Mouse (Mus musculus) liver, embryonic 12.5 days (tissue): ENCODE data around the gene Cfap73. TPM values are rescaled to one million over a fixed set of nuclear protein-coding genes. Genes with fewer than 3 reads are reported as not detected.

ENCODE experiments used
- ATAC-seq: fragments of 200-750 bp; cut with Nextera tagmentation; 2 replicates; pipeline ENCODE4 v1.8.0; 2017; ENCODE audit warnings: moderate number of reproducible peaks, mild to moderate bottlenecking, moderate library complexity
- H3K27ac ChIP-seq: fragments of 300-500 bp; sonication (generic); 2 replicates; pipeline ENCODE4 v1.5.1; 2016; ENCODE audit warnings: mild to moderate bottlenecking
- H3K27me3 ChIP-seq: fragments of 300-500 bp; sonication (generic); replicated peaks from 2 replicates; pipeline ENCODE4 v1.6.1; 2016; ENCODE audit warnings: mild to moderate bottlenecking, moderate library complexity
- H3K36me3 ChIP-seq: fragments of 300-500 bp; sonication (generic); 2 replicates; pipeline ENCODE4 v1.6.1; 2016; ENCODE audit warnings: mild to moderate bottlenecking, moderate library complexity
- H3K4me1 ChIP-seq: fragments of 300-500 bp; sonication (generic); 2 replicates; pipeline ENCODE4 v1.6.1; 2016
- H3K4me2 ChIP-seq: fragments of 300-500 bp; sonication (generic); 2 replicates; pipeline ENCODE4 v1.6.1; 2016; ENCODE audit warnings: mild to moderate bottlenecking, moderate library complexity
- H3K4me3 ChIP-seq: fragments of 300-500 bp; sonication (generic); 2 replicates; pipeline ENCODE4 v1.5.1; 2016; ENCODE audit warnings: mild to moderate bottlenecking, moderate library complexity
- H3K9ac ChIP-seq: fragments of 300-500 bp; sonication (generic); 2 replicates; pipeline ENCODE4 v1.6.1; 2016; ENCODE audit warnings: mild to moderate bottlenecking, moderate library complexity
- H3K9me3 ChIP-seq: fragments of 300-500 bp; sonication (generic); replicated peaks from 2 replicates; pipeline ENCODE4 v1.6.1; 2016; ENCODE audit warnings: mild to moderate bottlenecking, moderate library complexity
- WGBS: fragments of 180-500 bp; shearing (Covaris S2); methylation state at CpG from one replicate; pipeline ENCODE4 v1.1.7; 2016; ENCODE audit not compliant: insufficient replicate concordance; 5-methylcytosine and 5-hydroxymethylcytosine counted together
- polyA plus RNA-seq: library from polyadenylated mRNA; unstranded; fragments of >200 nt; fragmentation: Nextera tagmentation; extraction: Ambion mirVana; gene quantifications from 2 replicates; pipeline ENCODE4 v1.2.1, GENCODE M21; 2016

The Cfap73 gene
- polyA plus RNA-seq, 1 experiment from 2014 or later = not detected

- peaks cover 50% of the 10 kb centered on the region for H3K4me1 ChIP-seq
- ATAC-seq = no peak
- H3K4me3 ChIP-seq = no peak overlapping the region
- 68% methylated on average over 16 of the region's 16 CpGs for WGBS
- peaks cover 8% of the 10 kb centered on the region; the same call in 1 of the 2 replicates for H3K9me3 ChIP-seq
- no peak overlapping the region for H3K9ac ChIP-seq
- no peaks in the 10 kb centered on the region for H3K36me3 ChIP-seq
- no peak overlapping the region for H3K4me2 ChIP-seq
- H3K27ac ChIP-seq = peak overlapping the region; percentile 51
- no peaks in the 10 kb centered on the region for H3K27me3 ChIP-seq
Observed at GRCm38 (mm10) chr5:120590356-120591010, 43.6 kb downstream of the Cfap73 start.

- peak within 1 kb of the TSS; percentile 80 for H3K4me2 ChIP-seq
- H3K27ac ChIP-seq = peak within 1 kb of the TSS; percentile 95
- peak within 1 kb of the TSS; percentile 97 for H3K9ac ChIP-seq
- H3K4me3 ChIP-seq = peak within 1 kb of the TSS; percentile 93
- ATAC-seq = peak; percentile 93
- H3K27me3 ChIP-seq = no peaks in the 10 kb centered on the region
- peaks cover 18% of the 10 kb centered on the region for H3K36me3 ChIP-seq
- peaks cover 60% of the 10 kb centered on the region for H3K4me1 ChIP-seq
- under 1% methylated on average over 35 of the region's 35 CpGs for WGBS
- peaks cover 8% of the 10 kb centered on the region; the same call in 1 of the 2 replicates for H3K9me3 ChIP-seq
Observed at GRCm38 (mm10) chr5:120588569-120589094, 45.4 kb downstream of the Cfap73 start, which contains the start of the genes Tpcn1 and Iqcd. Tpcn1 (minus strand) TSS chr5:120588673. Iqcd (plus strand) TSS chr5:120589016.

GRCm38 (mm10) chr5:120587940-120588568 lies 46.0 kb downstream of the Cfap73 start:
- ATAC-seq = peak; percentile 58
- Histone ChIP-seq H3K27me3 (no peaks in the 10 kb centered on the region), H3K9me3 (peaks cover 8% of the 10 kb centered on the region; the same call in 1 of the 2 replicates), H3K4me2 (peak overlapping the region; percentile 80), H3K36me3 (peaks cover 24% of the 10 kb centered on the region), H3K27ac (peak overlapping the region; percentile 95), H3K4me1 (peaks cover 66% of the 10 kb centered on the region), H3K9ac (peak overlapping the region; percentile 97), H3K4me3 (peak overlapping the region; percentile 93)
- 1% methylated on average over 29 of the region's 29 CpGs for WGBS

- peak; percentile 64 for ATAC-seq
- peaks cover 67% of the 10 kb centered on the region for H3K4me1 ChIP-seq
- peak overlapping the region; percentile 80 for H3K4me2 ChIP-seq
Observed at GRCm38 (mm10) chr5:120587616-120587926, 46.5 kb downstream of the Cfap73 start.

DNA sequence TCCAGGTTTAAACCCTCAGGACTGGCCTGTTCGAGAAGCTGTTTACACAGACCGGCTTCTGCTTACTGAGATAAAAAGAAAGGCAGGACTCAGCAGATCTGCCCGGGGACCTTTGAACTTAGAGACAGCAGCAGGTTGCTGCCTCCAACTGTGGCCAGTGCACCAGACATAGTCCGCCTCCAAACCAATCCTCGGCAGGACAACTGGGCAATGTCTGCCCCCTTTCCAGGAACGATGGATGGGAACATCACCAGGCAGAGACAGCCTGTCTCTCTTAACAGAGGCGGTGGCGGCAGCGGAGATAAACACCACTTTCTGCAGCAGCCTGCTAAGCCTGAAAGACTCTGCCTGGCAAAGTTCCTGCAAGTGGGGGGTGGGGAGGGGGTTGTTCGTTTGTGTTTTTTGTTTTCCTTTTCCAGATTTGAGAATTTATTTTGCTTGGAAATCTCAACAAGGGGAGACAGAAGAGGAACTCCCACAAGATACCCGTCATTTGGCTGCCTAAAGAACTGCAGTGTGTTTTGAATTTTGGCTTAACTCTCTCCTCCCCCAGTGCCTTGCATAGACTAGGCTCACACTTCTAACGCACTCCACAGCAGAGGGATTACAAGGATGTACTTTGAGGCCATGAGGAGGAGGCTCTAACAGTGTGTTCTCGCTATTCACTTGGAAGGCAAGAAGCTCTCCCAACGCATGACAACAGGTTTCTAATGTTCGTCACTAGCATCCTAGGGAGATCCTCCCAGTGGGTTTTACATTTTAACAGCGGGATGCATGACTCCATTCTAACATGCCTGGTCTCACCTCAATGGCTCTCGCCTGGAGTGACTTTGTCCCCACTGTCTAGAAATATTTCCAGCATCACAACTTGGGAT lies 47.1 kb downstream of the Cfap73 start:
- WGBS = 6% methylated on average over 17 of the region's 17 CpGs
- peak overlapping the region; percentile 93 for H3K4me3 ChIP-seq
- peak; percentile 57 for ATAC-seq
- H3K36me3 ChIP-seq = peaks cover 35% of the 10 kb centered on the region
- peaks cover 73% of the 10 kb centered on the region for H3K4me1 ChIP-seq
- H3K4me2 ChIP-seq = peak overlapping the region; percentile 80
- H3K27me3 ChIP-seq = no peaks in the 10 kb centered on the region
- H3K9me3 ChIP-seq = 0 out of 2 replicates have a peak, but pooled peaks cover 5% of the 10 kb centered on the region
- H3K27ac ChIP-seq = peak overlapping the region; percentile 95
- peak overlapping the region; percentile 97 for H3K9ac ChIP-seq

More at GRCm38 (mm10) chr5:120587616-120587926, 46.5 kb downstream of the Cfap73 start:
- peaks cover 29% of the 10 kb centered on the region for H3K36me3 ChIP-seq
- peak overlapping the region; percentile 95 for H3K27ac ChIP-seq
- peak overlapping the region; percentile 93 for H3K4me3 ChIP-seq
- 6% methylated on average over 9 of the region's 9 CpGs for WGBS
- H3K9me3 ChIP-seq = peaks cover 8% of the 10 kb centered on the region; the same call in 1 of the 2 replicates
- H3K27me3 ChIP-seq = no peaks in the 10 kb centered on the region
- peak overlapping the region; percentile 97 for H3K9ac ChIP-seq

DNA sequence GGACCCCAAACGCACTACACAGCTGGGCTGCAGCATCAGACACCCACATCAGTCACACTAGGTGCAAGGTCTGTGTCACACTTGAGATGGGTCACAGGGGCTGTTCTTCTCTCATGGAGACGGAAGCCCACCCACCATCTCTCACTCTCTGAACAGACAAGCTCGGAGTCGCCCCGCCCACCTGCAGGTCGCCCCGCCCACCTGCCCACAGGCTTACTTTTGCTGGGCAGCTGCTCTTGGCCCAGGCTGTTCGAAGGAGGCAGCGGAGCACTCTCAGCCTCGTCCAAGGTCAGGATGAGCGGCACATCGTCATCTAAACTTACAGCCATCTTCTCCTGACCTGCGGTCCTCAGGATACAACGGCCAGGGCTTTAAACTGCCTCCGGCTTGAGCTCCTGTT lies 49.1 kb downstream of the Cfap73 start:
- no peaks in the 10 kb centered on the region for H3K27me3 ChIP-seq
- H3K4me1 ChIP-seq = peaks cover 80% of the 10 kb centered on the region
- H3K27ac ChIP-seq = no peak overlapping the region
- no peaks in the 10 kb centered on the region for H3K9me3 ChIP-seq
- H3K4me3 ChIP-seq = no peak overlapping the region
- H3K36me3 ChIP-seq = peaks cover 55% of the 10 kb centered on the region
- whole genome bisulfite sequencing = 65% methylated on average over 15 of the region's 15 CpGs
- no peak overlapping the region for H3K9ac ChIP-seq
- peak overlapping the region; percentile 80; the same call in 1 of the 2 replicates for H3K4me2 ChIP-seq
- no peak for ATAC-seq

GRCm38 (mm10) chr5:120583511-120583910 lies 50.5 kb downstream of the Cfap73 start:
- 0 out of 2 replicates have a peak overlapping the region, but pooled peaks have one; percentile 15 for H3K27ac ChIP-seq
- ATAC-seq = no peak
- H3K36me3 ChIP-seq = peaks cover 66% of the 10 kb centered on the region
- H3K4me3 ChIP-seq = no peak overlapping the region
- H3K4me1 ChIP-seq = peaks cover 84% of the 10 kb centered on the region
- no peak overlapping the region for H3K4me2 ChIP-seq
- H3K9ac ChIP-seq = no peak overlapping the region
- 93% methylated on average over 4 of the region's 4 CpGs for WGBS
- H3K9me3 ChIP-seq = no peaks in the 10 kb centered on the region
- no peaks in the 10 kb centered on the region for H3K27me3 ChIP-seq

DNA sequence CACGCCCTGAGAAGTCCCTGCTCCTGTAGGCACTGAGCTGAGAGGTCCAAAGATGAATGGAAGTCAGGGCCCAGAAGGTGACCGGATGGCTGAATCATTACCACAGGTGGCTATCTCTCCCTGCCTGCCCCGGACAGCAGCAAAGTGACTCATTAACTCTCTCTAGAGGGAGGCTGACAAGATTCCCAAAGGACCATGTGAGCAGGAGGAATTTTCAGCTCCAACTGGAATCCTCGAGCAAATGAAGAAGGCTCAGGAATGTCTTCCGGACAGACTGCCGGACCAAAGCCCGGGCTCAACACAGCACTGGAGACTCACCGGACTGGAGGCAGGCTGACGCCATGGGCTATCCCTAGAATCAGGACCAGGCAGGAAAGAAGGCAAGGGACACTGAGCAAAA lies 52.0 kb downstream of the Cfap73 start:
- 77% methylated on average over 9 of the region's 9 CpGs for WGBS
- Histone ChIP-seq H3K27me3 (no peaks in the 10 kb centered on the region), H3K4me3 (no peak overlapping the region), H3K4me2 (no peak overlapping the region), H3K27ac (peak overlapping the region; percentile 49), H3K36me3 (peaks cover 70% of the 10 kb centered on the region), H3K4me1 (peaks cover 88% of the 10 kb centered on the region), H3K9ac (no peak overlapping the region), H3K9me3 (no peaks in the 10 kb centered on the region)
- ATAC-seq = no peak

DNA sequence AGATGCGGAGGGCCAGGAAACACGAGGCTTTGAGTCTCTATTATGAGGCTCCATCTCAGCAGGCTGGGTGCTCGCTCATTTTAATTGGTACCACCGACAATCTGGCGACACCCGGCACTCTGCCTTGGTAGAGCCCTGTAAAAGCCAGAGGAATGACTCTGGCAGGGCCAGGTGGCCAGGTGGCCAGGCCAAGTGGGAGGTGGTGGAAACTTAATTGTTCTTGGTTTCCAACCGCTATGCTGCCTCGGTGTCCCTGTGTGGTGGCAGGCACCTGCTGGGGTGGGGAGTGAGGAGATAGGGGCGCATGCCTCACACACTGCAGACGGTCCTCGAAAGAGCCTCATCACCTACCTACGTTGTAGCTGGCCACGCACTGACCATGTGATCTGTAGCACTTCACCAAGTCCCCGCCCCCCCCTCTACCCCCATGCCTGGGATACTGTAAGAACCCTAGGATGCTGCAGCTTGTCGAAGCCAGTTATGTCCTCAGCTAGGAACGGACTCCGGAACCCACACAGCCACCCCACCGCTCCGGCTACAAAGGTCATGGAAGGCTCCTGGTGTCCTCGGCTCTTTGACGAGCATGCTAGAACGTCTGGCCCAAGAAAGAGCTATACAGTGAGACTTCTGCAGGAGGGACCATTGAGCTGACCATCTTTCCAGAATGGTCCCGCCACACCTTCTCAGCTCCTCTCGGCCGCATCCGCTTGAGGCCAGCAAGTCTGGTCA lies 54.0 kb downstream of the Cfap73 start:
- H3K36me3 ChIP-seq = peaks cover 77% of the 10 kb centered on the region
- ATAC-seq = no peak
- no peak overlapping the region for H3K9ac ChIP-seq
- no peaks in the 10 kb centered on the region for H3K27me3 ChIP-seq
- peaks cover 86% of the 10 kb centered on the region for H3K4me1 ChIP-seq
- H3K27ac ChIP-seq = peak overlapping the region; percentile 98
- no peak overlapping the region for H3K4me2 ChIP-seq
- no peak overlapping the region for H3K4me3 ChIP-seq
- no peaks in the 10 kb centered on the region for H3K9me3 ChIP-seq
- WGBS = 90% methylated on average over 26 of the region's 26 CpGs

DNA sequence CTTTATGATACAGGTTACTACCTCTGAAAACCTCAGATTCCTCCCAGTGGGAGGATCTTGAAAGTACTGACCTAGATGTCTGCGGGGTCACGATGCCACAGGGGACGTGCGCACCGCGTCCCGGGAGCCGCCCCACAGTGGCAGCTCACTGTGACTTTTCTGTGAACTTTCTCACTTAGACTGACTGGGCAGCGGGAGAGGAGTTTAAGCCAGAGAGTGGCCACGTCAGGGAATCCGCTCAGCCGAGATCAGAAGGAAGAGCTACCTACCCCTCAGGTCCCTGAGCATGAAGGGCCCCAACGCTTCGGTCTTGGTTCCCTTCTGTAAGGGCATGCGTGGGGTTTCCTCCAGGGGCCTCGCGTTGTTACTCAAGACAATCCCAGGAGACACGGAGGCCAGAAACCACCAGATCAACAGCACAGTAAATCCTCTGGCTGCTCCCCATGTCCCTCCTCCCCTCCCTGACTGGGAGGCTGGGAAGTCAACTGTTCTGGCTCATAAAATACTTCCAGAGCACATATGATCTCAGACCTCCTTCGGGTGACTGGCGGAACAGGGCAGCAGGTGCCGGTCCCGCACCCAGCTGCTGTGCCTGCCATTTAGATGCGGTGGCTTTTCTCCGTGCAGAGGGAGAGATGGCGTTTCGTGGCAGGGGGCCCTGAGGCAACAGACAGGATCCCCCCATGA lies 54.7 kb downstream of the Cfap73 start:
- no peak for ATAC-seq
- WGBS = 62% methylated on average over 26 of the region's 26 CpGs
- peak overlapping the region; percentile 71; the same call in 1 of the 2 replicates for H3K9ac ChIP-seq

More for the DNA sequence above, 54.7 kb downstream of the Cfap73 start:
- Histone ChIP-seq H3K9me3 (no peaks in the 10 kb centered on the region), H3K36me3 (peaks cover 75% of the 10 kb centered on the region), H3K4me2 (peak overlapping the region; percentile 70), H3K4me1 (peaks cover 87% of the 10 kb centered on the region), H3K4me3 (no peak overlapping the region), H3K27ac (peak overlapping the region; percentile 98), H3K27me3 (no peaks in the 10 kb centered on the region)
